In genomic region chr19:53369469-53370043, GRCm38 (mm10) we compare ENCODE assay signal across 8 mouse cellular contexts. TPM values are rescaled to one million over a fixed set of nuclear protein-coding genes. Genes with fewer than 3 reads are reported as not detected.
A peak's percentile ranks its signal among the peaks of the same experiment; 100 is the strongest.
DNase-seq lines count a peak whose midpoint lies in the region; ATAC-seq and TF ChIP-seq lines count a peak whose summit lies in the region.

No protein-coding gene starts in this region.

- 0 out of 2 replicates have a peak, but pooled peaks cover 3% of the 10 kb centered on the region for H3K4me1 ChIP-seq in hindbrain, embryonic 11.5 days (replicated peaks; ENCODE audit: control insufficient read depth, insufficient read depth, low read length)
- peaks cover 12% of the 10 kb centered on the region; the same call in 1 of the 2 replicates for H3K4me1 ChIP-seq in lung, postnatal 0 days (ENCODE audit: insufficient read depth, low read depth, low read length)

- H3K4me2 ChIP-seq in hindbrain, embryonic 11.5 days (replicated peaks; ENCODE audit: low read depth, low read length), result no peak overlapping the region
- peak overlapping the region; percentile 38 for H3K4me2 ChIP-seq in lung, postnatal 0 days (replicated peaks; ENCODE audit: low read depth, low read length)

- 41% methylated on average over 14 of the region's 14 CpGs for WGBS in hindbrain, embryonic 11.5 days
- 23% methylated on average over 14 of the region's 14 CpGs for WGBS in lung, postnatal 0 days

- no peaks in the 10 kb centered on the region for H3K9me3 ChIP-seq in hindbrain, embryonic 11.5 days (ENCODE audit: control insufficient read depth, low read length)
- no peaks in the 10 kb centered on the region for H3K9me3 ChIP-seq in lung, postnatal 0 days (ENCODE audit: low read length)

- no peaks in the 10 kb centered on the region for H3K36me3 ChIP-seq in hindbrain, embryonic 11.5 days (ENCODE audit: control insufficient read depth, insufficient read depth, low read length)
- H3K36me3 ChIP-seq in lung, postnatal 0 days (ENCODE audit: insufficient read depth, low read length), result no peaks in the 10 kb centered on the region

- no peak overlapping the region for H3K27ac ChIP-seq in hindbrain, embryonic 11.5 days (ENCODE audit: low read depth, low read length)
- H3K27ac ChIP-seq in lung, postnatal 0 days (ENCODE audit: low read length), result no peak overlapping the region

- peak; percentile 62 for DNase-seq in T-cell, adult 2 months (ENCODE audit: low spot score)
- peak; percentile 85 for DNase-seq in cerebellum, adult 9-11 months
- peak; percentile 70 to 93 for DNase-seq in frontal cortex, adult 2 months (ENCODE audit: extremely low spot score in 1 of 2, low spot score in 1 of 2)
- DNase-seq in hindbrain, embryonic 11.5 days (ENCODE audit: low spot score), result peak; percentile 89
- peak; percentile 87 to 91 for DNase-seq in layer of hippocampus, postnatal 10 days (ENCODE audit: low spot score in 2 of 2)
- peak; percentile 86 for DNase-seq in lung, postnatal 0 days (ENCODE audit: low spot score)
- peak; percentile 73 for DNase-seq in ovary, postnatal 14 days (ENCODE audit: low spot score)
- DNase-seq in urinary bladder, adult 18-20 months (ENCODE audit: low spot score in 2 of 2), result peak; percentile 62 to 63

- peak; percentile 56; the same call in 1 of the 2 replicates for ATAC-seq in hindbrain, embryonic 11.5 days (ENCODE audit: low FRiP score)
- ATAC-seq in lung, postnatal 0 days, result peak; percentile 57

- H3K4me3 ChIP-seq in hindbrain, embryonic 11.5 days (ENCODE audit: low read depth, low read length), result no peak overlapping the region
- H3K4me3 ChIP-seq in lung, postnatal 0 days (ENCODE audit: low read depth, low read length), result no peak overlapping the region

- H3K27me3 ChIP-seq in hindbrain, embryonic 11.5 days (ENCODE audit: control insufficient read depth, insufficient read depth, low read length), result no peaks in the 10 kb centered on the region
- no peaks in the 10 kb centered on the region for H3K27me3 ChIP-seq in lung, postnatal 0 days (replicated peaks; ENCODE audit: insufficient read depth, low read length)

- no peak overlapping the region for H3K9ac ChIP-seq in hindbrain, embryonic 11.5 days (ENCODE audit: low read depth, low read length)
- H3K9ac ChIP-seq in lung, postnatal 0 days (replicated peaks; ENCODE audit: low read depth), result no peak overlapping the region

- TF ChIP-seq EP300 in lung, postnatal 0 days (IDR thresholded peaks at IDR 0.05), result no peak

- TF ChIP-seq CTCF in lung, postnatal 0 days (IDR thresholded peaks at IDR 0.05), result peak; percentile 92

RNA-seq across cellular contexts. Expression of gene Gm10197, which starts 2.0 kb away (rescaled TPM):
- polyA plus RNA-seq in frontal cortex, adult 2 months (2012; rRNA removed), result not detected in 2 replicates
- not detected in 2 replicates for polyA plus RNA-seq in hindbrain, embryonic 11.5 days (2014; fragmentation: Nextera tagmentation; extraction: Ambion mirVana)
- not detected for total RNA-seq in layer of hippocampus, postnatal 10 days (2021)
- 2.2 TPM in 1 of 2 replicates, not detected in the other for polyA plus RNA-seq in lung, postnatal 0 days (2015; fragmentation: Nextera tagmentation; extraction: Ambion mirVana)

RNA-seq across cellular contexts. Expression of gene Smndc1, which starts 20.8 kb away (rescaled TPM):
- polyA plus RNA-seq in frontal cortex, adult 2 months (2012; rRNA removed), result 26.3 and 29.4 TPM in 2 replicates
- 51.5 and 56.0 TPM in 2 replicates for polyA plus RNA-seq in hindbrain, embryonic 11.5 days (2014; fragmentation: Nextera tagmentation; extraction: Ambion mirVana)
- total RNA-seq in layer of hippocampus, postnatal 10 days (2021), result 10 to 100 TPM; 37.2 to 38.9 TPM
- polyA plus RNA-seq in lung, postnatal 0 days (2015; fragmentation: Nextera tagmentation; extraction: Ambion mirVana), result 35.8 and 40.0 TPM in 2 replicates

RNA-seq across cellular contexts. Expression of gene Mxi1, which starts 59.2 kb away (rescaled TPM):
- polyA plus RNA-seq in frontal cortex, adult 2 months (2012; rRNA removed), result 76.6 and 85.8 TPM in 2 replicates
- polyA plus RNA-seq in hindbrain, embryonic 11.5 days (2014; fragmentation: Nextera tagmentation; extraction: Ambion mirVana), result 59.6 and 73.7 TPM in 2 replicates
- total RNA-seq in layer of hippocampus, postnatal 10 days (2021), result 10 to 100 TPM; 52.0 to 57.0 TPM
- 40.4 and 43.0 TPM in 2 replicates for polyA plus RNA-seq in lung, postnatal 0 days (2015; fragmentation: Nextera tagmentation; extraction: Ambion mirVana)
